Mouse (Mus musculus): ENCODE data around the gene Slc16a5. TPM values are rescaled to one million over a fixed set of nuclear protein-coding genes. Genes with fewer than 3 reads are reported as not detected.

The Slc16a5 gene
- total and polyA plus RNA-seq, 3 experiments = 0.26 TPM; not detected in 2

GRCm38 (mm10) chr11:115429307-115429706 is 33.0 kb upstream of the Slc16a5 start:
- DNase-seq (ENCODE audit: low read depth, low spot score) = no peak
- TF ChIP-seq POLR2AphosphoS5 (IDR thresholded peaks at IDR 0.05; ENCODE audit: borderline replicate concordance, low read depth, low read length) = no peak
- no peak for TF ChIP-seq POLR2AphosphoS2 (IDR thresholded peaks at IDR 0.05; ENCODE audit: low read length)
- no peak for TF ChIP-seq RCOR1 (IDR thresholded peaks at IDR 0.05; ENCODE audit: low read depth, low read length)

GRCm38 (mm10) chr11:115430561-115430960 is 31.7 kb upstream of the Slc16a5 start:
- Histone ChIP-seq H3K4me1 (ENCODE audit: control insufficient read depth in 1 of 2, insufficient read depth in 2 of 2, low read length in 2 of 2) (no peaks in the 10 kb centered on the region), H3K9ac (ENCODE audit: control insufficient read depth, low read depth, low read length, poor library complexity, severe bottlenecking) (no peak overlapping the region), H3K79me2 (ENCODE audit: control insufficient read depth, insufficient read depth, low read length, poor library complexity) (no peaks in the 10 kb centered on the region), H3K36me3 (ENCODE audit: control insufficient read depth in 1 of 2, insufficient read depth in 2 of 2, low read length in 2 of 2) (no peaks in the 10 kb centered on the region; a peak in 2 of 4 replicates), H3K27ac (ENCODE audit: control insufficient read depth, low read depth, low read length) (no peak overlapping the region), H3K27me3 (ENCODE audit: control insufficient read depth in 1 of 2, insufficient read depth in 2 of 2, low read length in 2 of 2) (no peaks in the 10 kb centered on the region), H3K9me3 (replicated peaks; ENCODE audit: insufficient read depth, low read length) (no peaks in the 10 kb centered on the region), H3K4me3 (ENCODE audit: control insufficient read depth in 1 of 2, insufficient read depth in 1 of 2, low read depth in 2 of 2, low read length in 2 of 2) (no peak overlapping the region)
- no peak for TF ChIP-seq POLR2A (IDR thresholded peaks at IDR 0.05; ENCODE audit: control insufficient read depth in 1 of 2, insufficient read depth in 1 of 2, low read depth in 1 of 2, low read length in 2 of 2, poor library complexity in 1 of 2)
- no peak for TF ChIP-seq CHD1 (IDR thresholded peaks at IDR 0.05; ENCODE audit: low read depth, low read length)
- TF ChIP-seq USF2 (IDR thresholded peaks at IDR 0.05; ENCODE audit: borderline replicate concordance in 1 of 2, insufficient read depth in 1 of 2, low read depth in 1 of 2, low read length in 2 of 2) = no peak
- TF ChIP-seq ETS1 (IDR thresholded peaks at IDR 0.05; ENCODE audit: low read depth, low read length) = no peak
- DNase-seq (ENCODE audit: low read depth, low spot score) = no peak

More at GRCm38 (mm10) chr11:115429307-115429706, 33.0 kb upstream of the Slc16a5 start:
- Histone ChIP-seq H3K4me3 (ENCODE audit: control insufficient read depth in 1 of 2, insufficient read depth in 1 of 2, low read depth in 2 of 2, low read length in 2 of 2) (no peak overlapping the region), H3K27me3 (ENCODE audit: control insufficient read depth in 1 of 2, insufficient read depth in 2 of 2, low read length in 2 of 2) (no peaks in the 10 kb centered on the region), H3K4me1 (ENCODE audit: control insufficient read depth in 1 of 2, insufficient read depth in 2 of 2, low read length in 2 of 2) (no peaks in the 10 kb centered on the region), H3K36me3 (ENCODE audit: control insufficient read depth in 1 of 2, insufficient read depth in 2 of 2, low read length in 2 of 2) (no peaks in the 10 kb centered on the region; a peak in 2 of 4 replicates), H3K27ac (ENCODE audit: control insufficient read depth, low read depth, low read length) (no peak overlapping the region), H3K79me2 (ENCODE audit: control insufficient read depth, insufficient read depth, low read length, poor library complexity) (no peaks in the 10 kb centered on the region), H3K9me3 (replicated peaks; ENCODE audit: insufficient read depth, low read length) (no peaks in the 10 kb centered on the region), H3K9ac (ENCODE audit: control insufficient read depth, low read depth, low read length, poor library complexity, severe bottlenecking) (no peak overlapping the region)

GRCm38 (mm10) chr11:115432814-115433213 is 29.5 kb upstream of the Slc16a5 start:
- TF ChIP-seq BHLHE40 (IDR thresholded peaks at IDR 0.05; ENCODE audit: borderline replicate concordance, low read depth, low read length) = no peak
- TF ChIP-seq JUND (IDR thresholded peaks at IDR 0.05; ENCODE audit: low read depth, low read length) = no peak
- TF ChIP-seq HCFC1 (IDR thresholded peaks at IDR 0.05; ENCODE audit: low read depth, low read length) = no peak
- TF ChIP-seq GABPA (IDR thresholded peaks at IDR 0.05; ENCODE audit: low read depth, low read length) = no peak
- no peak for TF ChIP-seq MYB (IDR thresholded peaks at IDR 0.05; ENCODE audit: low read depth, low read length)
- TF ChIP-seq TAL1 (IDR thresholded peaks at IDR 0.05; ENCODE audit: low read length) = no peak
- TF ChIP-seq RCOR1 (IDR thresholded peaks at IDR 0.05; ENCODE audit: low read depth, low read length) = no peak
- no peak for TF ChIP-seq ELF1 (IDR thresholded peaks at IDR 0.05; ENCODE audit: low read depth, low read length)
- TF ChIP-seq TCF12 (IDR thresholded peaks at IDR 0.05; ENCODE audit: low read depth, low read length) = no peak
- no peak for TF ChIP-seq MEF2A (IDR thresholded peaks at IDR 0.05; ENCODE audit: extremely low read depth, insufficient replicate concordance, low read depth, low read length, poor library complexity, severe bottlenecking)
- no peak for TF ChIP-seq KAT2A (conservative IDR thresholded peaks at IDR 0.05; ENCODE audit: low read depth, low read length)
- no peak for TF ChIP-seq SMC3 (IDR thresholded peaks at IDR 0.05; ENCODE audit: low read depth, low read length)
- no peak for TF ChIP-seq MAZ (IDR thresholded peaks at IDR 0.05; ENCODE audit: low read depth, low read length)
- TF ChIP-seq POLR2AphosphoS5 (IDR thresholded peaks at IDR 0.05; ENCODE audit: borderline replicate concordance, low read depth, low read length) = no peak
- H3K36me3 ChIP-seq (ENCODE audit: control insufficient read depth in 1 of 2, insufficient read depth in 2 of 2, low read length in 2 of 2) = peaks cover 0 to 5% of the 10 kb centered on the region in 2 experiments
- no peak overlapping the region for H3K27ac ChIP-seq (ENCODE audit: control insufficient read depth, low read depth, low read length)

More at GRCm38 (mm10) chr11:115432814-115433213, 29.5 kb upstream of the Slc16a5 start:
- Histone ChIP-seq H3K9me3 (replicated peaks; ENCODE audit: insufficient read depth, low read length) (no peaks in the 10 kb centered on the region), H3K4me3 (ENCODE audit: control insufficient read depth in 1 of 2, insufficient read depth in 1 of 2, low read depth in 2 of 2, low read length in 2 of 2) (no peak overlapping the region), H3K27me3 (ENCODE audit: control insufficient read depth in 1 of 2, insufficient read depth in 2 of 2, low read length in 2 of 2) (no peaks in the 10 kb centered on the region), H3K4me1 (ENCODE audit: control insufficient read depth in 1 of 2, insufficient read depth in 2 of 2, low read length in 2 of 2) (peaks cover 3 to 8% of the 10 kb centered on the region in 2 experiments; a peak in 3 of 4 replicates), H3K79me2 (ENCODE audit: control insufficient read depth, insufficient read depth, low read length, poor library complexity) (no peaks in the 10 kb centered on the region), H3K9ac (ENCODE audit: control insufficient read depth, low read depth, low read length, poor library complexity, severe bottlenecking) (no peak overlapping the region)
- DNase-seq (ENCODE audit: low read depth, low spot score) = no peak
